Mouse (Mus musculus) heart, adult 18-20 months (tissue): ENCODE data around the gene Gdf10. TPM values are rescaled to one million over a fixed set of nuclear protein-coding genes. Genes with fewer than 3 reads are reported as not detected.

Experiments
- DNase-seq, 2 experiments: peaks; one replicate each; pipeline ENCODE4 v3.0.0; 2021 to 2022; ENCODE audit warnings: mixed read lengths in 1 of 2
- long read RNA-seq, 2 experiments: library from polyadenylated mRNA; stranded (forward); transcript quantifications; one replicate each; pipeline ENCODE4 v2.0.0; 2021
- total RNA-seq, 2 experiments: library from RNA; stranded (reverse); gene quantifications; 2 replicates each; pipeline ENCODE4 v1.2.3; 2021

Gdf10 gene
- total RNA-seq = 1 to 10 TPM in 1 of 2 experiments, under 1 TPM in 1; 0.87 to 1.1 TPM
- long read RNA-seq, experiment 1 = 0 reads
- long read RNA-seq, experiment 2, full-length matches to known transcripts = 1 of 1 reads
- long read RNA-seq, experiment 2, partial matches to known transcripts = 0 of 1 reads
- long read RNA-seq, experiment 2, other reads (novel, unspliced or antisense) = 0 of 1 reads

DNA sequence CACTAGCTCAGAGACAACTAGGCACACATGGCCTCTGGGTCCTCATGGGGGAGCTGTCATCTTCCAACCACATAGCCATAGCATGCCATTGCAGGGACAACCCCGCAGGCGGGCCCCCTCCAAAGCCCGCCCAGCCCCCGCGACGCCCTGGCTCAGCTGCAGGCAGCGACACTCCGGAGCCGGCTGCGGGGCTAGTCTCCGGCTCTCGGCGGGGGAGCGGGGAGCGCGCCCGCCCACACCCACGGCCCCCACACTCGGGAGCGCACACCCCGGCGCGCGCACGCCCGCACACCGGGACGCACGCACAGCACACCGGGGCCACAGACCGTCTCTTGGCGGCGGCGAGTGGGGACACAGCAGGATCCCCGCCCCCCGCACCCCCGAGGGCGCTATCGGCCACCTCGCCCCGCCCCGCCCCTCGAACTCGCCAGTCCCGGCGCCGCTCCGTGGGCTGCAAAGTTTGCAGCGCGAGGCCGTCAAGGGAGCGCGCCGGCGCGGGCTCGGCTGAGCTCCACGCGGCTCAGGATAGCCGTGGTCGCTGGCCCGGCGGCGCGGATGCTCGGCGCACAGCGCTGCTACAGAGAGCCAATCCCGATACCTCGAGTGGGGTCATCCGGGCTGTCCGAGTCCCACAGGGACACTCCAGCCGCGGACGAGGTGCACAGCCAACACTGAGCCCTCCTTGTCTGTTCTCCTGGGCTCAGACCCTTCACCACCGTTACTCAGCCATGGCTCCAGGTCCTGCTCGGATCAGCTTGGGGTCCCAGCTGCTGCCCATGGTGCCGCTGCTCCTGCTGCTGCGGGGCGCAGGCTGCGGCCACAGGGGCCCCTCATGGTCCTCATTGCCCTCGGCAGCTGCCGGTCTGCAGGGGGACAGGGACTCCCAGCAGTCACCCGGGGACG is at the start of gene Gdf10:
Gdf10 (plus strand) TSS at position 420 of the 903 bp plus-strand sequence.
- peak; percentile 30 to 43 for DNase-seq

DNA sequence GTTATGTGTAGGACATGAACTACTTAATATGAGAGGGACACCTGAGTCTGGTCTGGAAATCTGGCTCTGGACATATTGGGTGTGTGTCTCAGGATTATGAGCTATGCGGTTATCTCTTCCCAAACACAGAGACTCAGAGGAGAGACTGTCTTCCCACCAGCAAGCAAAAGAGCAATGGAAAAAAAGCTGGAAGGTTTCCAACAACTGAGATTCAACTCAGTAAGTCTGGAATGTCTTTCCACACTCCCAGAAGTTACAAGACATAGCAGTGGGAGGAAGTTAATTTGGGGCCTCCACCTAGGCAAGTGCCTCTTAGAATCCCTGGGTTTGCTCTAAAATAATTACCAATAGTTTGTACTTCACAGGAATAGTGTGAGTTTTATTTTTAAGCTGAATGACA is 44.6 kb upstream of the Gdf10 start:
- no peak for DNase-seq

DNA sequence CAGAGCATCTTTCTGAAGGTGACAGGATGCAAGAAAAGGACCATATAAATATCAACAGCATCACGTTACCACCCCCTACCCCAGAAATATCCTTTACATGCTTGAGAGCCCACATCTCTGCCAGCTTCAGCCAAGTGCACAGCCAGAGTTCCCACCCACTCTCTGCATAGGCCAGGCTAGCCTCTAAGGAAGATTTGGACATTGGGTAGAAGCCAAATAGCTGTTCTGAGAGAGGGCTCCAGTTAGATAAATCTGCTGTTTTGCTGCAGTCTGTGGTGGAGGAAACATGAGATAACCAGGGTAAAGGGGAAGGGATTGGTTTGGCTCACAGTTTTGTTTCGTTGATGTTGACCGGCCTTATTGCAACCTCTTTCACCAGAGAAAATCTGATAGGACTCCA is 43.2 kb upstream of the Gdf10 start:
- peak in 1 of 2 experiments; percentile 19 for DNase-seq

GRCm38 (mm10) chr14:33881471-33881870 is 41.9 kb upstream of the Gdf10 start:
- no peak for DNase-seq

GRCm38 (mm10) chr14:33883046-33883445 is 40.3 kb upstream of the Gdf10 start:
- DNase-seq = no peak

GRCm38 (mm10) chr14:33885466-33885865 is 37.9 kb upstream of the Gdf10 start:
- no peak for DNase-seq

- DNase-seq = no peak
Measured at GRCm38 (mm10) chr14:33888387-33889035, 34.9 kb upstream of the Gdf10 start.

GRCm38 (mm10) chr14:33889971-33890370 is 33.4 kb upstream of the Gdf10 start:
- peak in 1 of 2 experiments; percentile 29 for DNase-seq

DNA sequence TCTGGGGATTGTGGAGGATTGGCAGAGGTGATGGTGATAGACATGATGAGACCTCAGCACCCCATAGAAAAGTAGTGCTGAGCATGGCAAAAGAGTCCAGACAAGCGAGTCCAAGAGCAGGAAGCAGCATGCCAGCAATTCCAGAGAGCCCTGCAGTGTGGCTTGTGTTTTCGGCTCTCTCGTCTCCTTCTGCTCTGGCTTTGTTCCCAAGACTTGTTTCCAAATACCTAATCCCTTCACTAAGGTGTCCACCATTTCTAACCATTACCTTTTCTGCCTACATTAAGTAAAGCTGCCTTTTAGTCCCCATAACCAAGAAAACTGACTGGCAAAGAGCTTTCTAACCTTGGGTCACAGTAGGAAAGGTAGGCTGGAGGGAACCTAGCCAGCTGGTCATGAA is 31.9 kb upstream of the Gdf10 start:
- DNase-seq = no peak

GRCm38 (mm10) chr14:33895777-33896176 is 27.6 kb upstream of the Gdf10 start:
- no peak for DNase-seq

- peak; percentile 70 to 72 for DNase-seq
Measured at GRCm38 (mm10) chr14:33896628-33897300, 26.6 kb upstream of the Gdf10 start.

DNA sequence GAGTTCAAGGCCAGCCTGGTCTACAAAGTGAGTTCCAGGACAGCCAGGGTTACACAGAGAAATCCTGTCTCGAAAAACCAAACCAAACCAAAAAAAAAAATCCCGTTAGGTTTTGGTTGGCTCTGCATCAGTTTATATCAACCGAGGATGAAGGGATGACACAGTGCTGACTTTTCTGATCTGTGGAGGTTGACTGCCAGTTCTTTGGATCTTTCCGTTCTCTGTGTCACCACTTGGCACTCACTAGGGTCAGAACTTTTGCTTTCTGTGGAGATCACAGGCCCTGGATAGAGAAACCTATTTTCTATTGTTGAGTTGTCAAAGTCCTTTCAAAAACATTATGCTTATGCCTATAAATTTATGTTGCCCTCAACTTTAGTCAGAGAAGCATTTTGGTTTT is 20.6 kb upstream of the Gdf10 start:
- no peak for DNase-seq

- DNase-seq = peak in 1 of 2 experiments; percentile 22
Measured at GRCm38 (mm10) chr14:33903199-33903598, 20.2 kb upstream of the Gdf10 start.

DNA sequence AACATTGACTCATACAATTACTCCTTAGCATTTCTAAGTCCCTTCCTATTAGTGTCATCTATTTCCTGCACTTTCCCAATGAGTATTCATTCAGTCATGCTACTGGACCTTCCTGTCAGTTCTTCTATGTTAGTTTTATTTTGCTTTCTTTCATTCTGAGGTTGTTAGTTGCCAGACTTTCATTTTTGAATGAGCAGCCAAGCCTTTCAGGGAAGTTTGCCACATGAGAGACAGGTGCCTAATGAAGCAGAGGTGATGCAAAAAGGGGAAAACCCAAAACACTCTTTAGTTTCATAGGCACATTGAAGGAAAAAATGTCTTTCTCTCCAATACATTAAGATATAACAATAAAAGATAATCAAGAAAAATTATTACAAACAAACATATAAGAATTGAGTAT is 18.5 kb upstream of the Gdf10 start:
- no peak for DNase-seq

GRCm38 (mm10) chr14:33913727-33914126 is 9.7 kb upstream of the Gdf10 start:
- DNase-seq = peak; percentile 76 to 85

DNA sequence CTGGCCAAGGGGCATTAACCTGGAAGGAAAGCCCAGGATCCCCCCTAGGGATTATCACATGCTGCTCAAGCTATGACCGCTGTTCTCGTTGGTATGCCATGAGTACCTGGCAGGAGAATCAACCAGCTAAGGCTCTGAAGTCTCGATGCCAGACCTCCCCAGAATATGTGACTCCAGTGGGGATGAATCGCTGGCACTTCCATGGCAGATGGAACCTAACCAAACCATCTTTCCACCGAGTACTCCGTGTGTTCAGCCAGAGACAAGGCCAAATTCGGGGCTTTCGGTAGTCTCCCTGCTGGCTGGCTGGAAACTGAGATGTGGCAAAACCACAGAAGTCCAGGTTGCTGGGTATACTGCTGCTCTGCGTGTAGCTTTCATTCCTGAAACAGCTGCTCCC is 9.2 kb upstream of the Gdf10 start:
- DNase-seq = no peak

GRCm38 (mm10) chr14:33920727-33921559 is 2.4 kb upstream of the Gdf10 start:
- no peak for DNase-seq

DNA sequence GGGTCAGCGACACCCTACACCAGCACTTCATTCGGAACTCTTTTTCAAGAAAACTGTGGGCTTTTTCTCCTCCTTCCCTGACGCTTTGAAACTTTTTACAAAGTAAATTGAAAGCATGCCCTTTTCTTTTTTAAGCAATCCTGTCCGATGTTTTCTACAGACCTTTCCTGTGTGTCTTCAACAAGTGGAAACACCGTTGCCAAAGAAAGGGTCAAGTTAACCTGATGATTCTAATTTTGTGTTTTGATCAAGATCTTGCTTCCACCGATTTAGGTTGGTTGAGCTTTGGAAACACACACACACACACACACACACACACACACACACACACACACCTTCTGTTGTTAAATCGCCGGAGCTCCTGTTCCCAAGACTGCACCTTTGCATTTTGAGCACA is 618 bp upstream of the Gdf10 start:
- DNase-seq = no peak

- no peak for DNase-seq
Measured at GRCm38 (mm10) chr14:33931853-33932252, 8.5 kb downstream of the Gdf10 start.

GRCm38 (mm10) chr14:33932935-33933703 is 9.7 kb downstream of the Gdf10 start:
- DNase-seq = peak; percentile 56 to 86
